Mouse (Mus musculus) forebrain, embryonic 14.5 days (tissue): ENCODE measurements around the gene Ubap2. TPM values are rescaled to one million over a fixed set of nuclear protein-coding genes. Genes with fewer than 3 reads are reported as not detected.

Experiments
- ATAC-seq: fragments of 200-750 bp; cut with Nextera tagmentation; 2 replicates; pipeline ENCODE4 v1.8.0; 2017; ENCODE audit warnings: mild to moderate bottlenecking, moderate library complexity
- DNase-seq: peaks from one replicate; pipeline ENCODE4 v3.0.0-alpha.2; 2015; ENCODE audit warnings: low spot score
- H3K27ac ChIP-seq: fragments of 300-500 bp; sonication (generic); 2 replicates; pipeline ENCODE4 v1.5.1; 2014; ENCODE audit warnings: low read depth, mild to moderate bottlenecking, control low read depth, low read length, moderate library complexity
- H3K27me3 ChIP-seq: fragments of 300-500 bp; sonication (generic); replicated peaks from 2 replicates; pipeline ENCODE4 v1.6.1; 2014; ENCODE audit warnings: low read length, control low read depth, mixed read lengths; ENCODE audit not compliant: control insufficient read depth, insufficient read depth
- H3K36me3 ChIP-seq: fragments of 300-500 bp; sonication (generic); 2 replicates; pipeline ENCODE4 v1.6.1; 2014; ENCODE audit warnings: low read length, control low read depth; ENCODE audit not compliant: control insufficient read depth, insufficient read depth
- H3K4me1 ChIP-seq: fragments of 300-500 bp; sonication (generic); 2 replicates; pipeline ENCODE4 v1.6.1; 2014; ENCODE audit warnings: antibody characterized with exemption, low read length, control low read depth; ENCODE audit not compliant: control insufficient read depth, insufficient read depth
- H3K4me2 ChIP-seq: fragments of 300-500 bp; sonication (generic); 2 replicates; pipeline ENCODE4 v1.6.1; 2014; ENCODE audit warnings: mild to moderate bottlenecking, control low read depth, low read length
- H3K4me3 ChIP-seq: fragments of 300-500 bp; sonication (generic); 2 replicates; pipeline ENCODE4 v1.5.1; 2014; ENCODE audit warnings: low read depth, low read length, control low read depth
- H3K9ac ChIP-seq: fragments of 300-500 bp; sonication (generic); 2 replicates; pipeline ENCODE4 v1.6.1; 2014; ENCODE audit warnings: mild to moderate bottlenecking, low read length, control low read depth, moderate library complexity
- H3K9me3 ChIP-seq: fragments of 300-500 bp; sonication (generic); replicated peaks from 2 replicates; pipeline ENCODE4 v1.6.1; 2016; ENCODE audit warnings: low read length, control low read depth, mixed read lengths; ENCODE audit not compliant: control insufficient read depth
- WGBS: fragments of 180-500 bp; shearing (Covaris S2); extraction: QIAGEN DNeasy Blood & Tissue Kit; methylation state at CpG from one replicate; pipeline ENCODE4 v1.1.7; 2014; 5-methylcytosine and 5-hydroxymethylcytosine counted together
- polyA plus RNA-seq: library from polyadenylated mRNA; unstranded; fragments of >200 nt; fragmentation: Nextera tagmentation; extraction: Ambion mirVana; gene quantifications from 2 replicates; pipeline ENCODE4 v1.2.1, GENCODE M21; 2014

Ubap2 gene
- polyA plus RNA-seq, 1 experiment from 2014 or later = 41.7 TPM

- no peak overlapping the region for H3K9ac ChIP-seq
- no peak for ATAC-seq
- 88% methylated on average over 2 of the region's 2 CpGs for WGBS
- H3K4me3 ChIP-seq = no peak overlapping the region
- H3K36me3 ChIP-seq = peaks cover 41% of the 10 kb centered on the region
- no peak for DNase-seq
- no peaks in the 10 kb centered on the region for H3K4me1 ChIP-seq
- no peaks in the 10 kb centered on the region for H3K9me3 ChIP-seq
- no peaks in the 10 kb centered on the region for H3K27me3 ChIP-seq
- no peak overlapping the region for H3K4me2 ChIP-seq
- H3K27ac ChIP-seq = no peak overlapping the region
These were observed 29.5 kb downstream of the Ubap2 start for GRCm38 (mm10) chr4:41245408-41245807.

GRCm38 (mm10) chr4:41240916-41241315, 34.0 kb downstream of the Ubap2 start:
- DNase-seq (no peak), ATAC-seq (no peak)
- no peak overlapping the region for H3K4me2 ChIP-seq
- no peaks in the 10 kb centered on the region for H3K9me3 ChIP-seq
- no peaks in the 10 kb centered on the region for H3K27me3 ChIP-seq
- H3K4me1 ChIP-seq = no peaks in the 10 kb centered on the region
- 83% methylated on average over 3 of the region's 3 CpGs for WGBS
- no peak overlapping the region for H3K27ac ChIP-seq
- H3K9ac ChIP-seq = no peak overlapping the region
- peaks cover 13% of the 10 kb centered on the region; the same call in 1 of the 2 replicates for H3K36me3 ChIP-seq
- H3K4me3 ChIP-seq = no peak overlapping the region

- ATAC-seq (no peak), DNase-seq (no peak)
- H3K9me3 ChIP-seq = no peaks in the 10 kb centered on the region
- H3K4me2 ChIP-seq = no peak overlapping the region
- H3K9ac ChIP-seq = no peak overlapping the region
- peaks cover 50% of the 10 kb centered on the region for H3K36me3 ChIP-seq
- H3K4me1 ChIP-seq = no peaks in the 10 kb centered on the region
- 94% methylated on average over 5 of the region's 5 CpGs for WGBS
- H3K27ac ChIP-seq = no peak overlapping the region
- no peak overlapping the region for H3K4me3 ChIP-seq
- no peaks in the 10 kb centered on the region for H3K27me3 ChIP-seq
These were observed 39.3 kb downstream of the Ubap2 start for GRCm38 (mm10) chr4:41235621-41236020.

DNA sequence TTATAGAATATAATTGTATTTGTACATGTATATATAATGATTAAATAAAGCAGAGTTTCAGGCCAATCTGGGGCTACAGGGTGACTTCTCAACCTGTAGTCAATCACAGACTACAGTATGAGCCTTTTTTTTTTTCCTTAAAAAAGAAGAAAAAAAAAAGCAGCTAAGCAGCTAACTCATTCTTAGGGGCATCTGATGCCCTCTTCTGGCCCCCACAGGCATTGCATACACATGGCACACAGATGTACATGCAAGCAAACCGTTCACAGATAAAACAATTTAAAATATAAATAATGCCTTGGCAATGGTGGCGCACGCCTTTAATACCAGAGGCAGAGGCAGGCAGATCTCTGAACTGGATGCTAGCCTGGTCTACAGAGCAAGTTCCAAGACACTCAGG, 48.6 kb downstream of the Ubap2 start:
- WGBS = 85% methylated on average over 3 of the region's 3 CpGs
- ATAC-seq = no peak
- H3K36me3 ChIP-seq = peaks cover 86% of the 10 kb centered on the region

DNA sequence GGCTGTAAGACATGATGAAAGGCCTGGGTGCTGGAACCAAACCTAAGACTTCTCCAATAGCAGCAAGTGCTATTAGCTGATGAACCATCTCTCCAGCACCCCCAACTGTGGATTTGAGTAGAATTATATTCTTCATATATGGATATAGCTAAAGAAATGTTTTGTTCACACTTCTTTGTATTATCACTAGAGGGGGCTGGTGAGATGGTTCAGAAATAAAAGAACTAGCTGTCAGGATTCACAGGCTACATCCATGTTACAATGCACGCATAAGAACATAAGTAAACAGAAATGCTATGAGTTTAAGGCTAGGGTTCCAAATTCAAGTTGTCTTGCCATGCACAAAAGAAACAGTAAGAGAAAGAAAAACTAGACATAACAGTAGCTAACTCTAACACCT, 49.5 kb downstream of the Ubap2 start:
- Histone ChIP-seq H3K4me2 (no peak overlapping the region), H3K9me3 (no peaks in the 10 kb centered on the region), H3K27ac (no peak overlapping the region), H3K36me3 (peaks cover 91% of the 10 kb centered on the region), H3K9ac (no peak overlapping the region), H3K27me3 (no peaks in the 10 kb centered on the region), H3K4me3 (no peak overlapping the region), H3K4me1 (no peaks in the 10 kb centered on the region)
- DNase-seq = peak; percentile 61
- no peak for ATAC-seq
- WGBS = 92% methylated on average over 1 of the region's 1 CpGs

More for the DNA sequence above, 48.6 kb downstream of the Ubap2 start:
- Histone ChIP-seq H3K27me3 (no peaks in the 10 kb centered on the region), H3K9ac (no peak overlapping the region), H3K27ac (no peak overlapping the region), H3K9me3 (no peaks in the 10 kb centered on the region), H3K4me1 (no peaks in the 10 kb centered on the region), H3K4me3 (no peak overlapping the region), H3K4me2 (no peak overlapping the region)
- peak; percentile 63 for DNase-seq

- peaks cover 86% of the 10 kb centered on the region for H3K36me3 ChIP-seq
- H3K4me2 ChIP-seq = no peak overlapping the region
- no peaks in the 10 kb centered on the region for H3K4me1 ChIP-seq
- H3K4me3 ChIP-seq = no peak overlapping the region
- 93% methylated on average over 4 of the region's 4 CpGs for WGBS
- no peaks in the 10 kb centered on the region for H3K27me3 ChIP-seq
- H3K9me3 ChIP-seq = no peaks in the 10 kb centered on the region
- no peak overlapping the region for H3K27ac ChIP-seq
- DNase-seq (no peak), ATAC-seq (no peak)
- no peak overlapping the region for H3K9ac ChIP-seq
These were observed 66.9 kb downstream of the Ubap2 start for GRCm38 (mm10) chr4:41208050-41208449.

- H3K4me3 ChIP-seq = no peak overlapping the region
- DNase-seq (no peak), ATAC-seq (no peak)
- WGBS = 96% methylated on average over 8 of the region's 8 CpGs
- H3K4me1 ChIP-seq = no peaks in the 10 kb centered on the region
- no peaks in the 10 kb centered on the region for H3K27me3 ChIP-seq
- no peak overlapping the region for H3K9ac ChIP-seq
- no peak overlapping the region for H3K27ac ChIP-seq
- no peaks in the 10 kb centered on the region for H3K9me3 ChIP-seq
- H3K36me3 ChIP-seq = peaks cover 96% of the 10 kb centered on the region
- H3K4me2 ChIP-seq = no peak overlapping the region
These were observed 69.2 kb downstream of the Ubap2 start for GRCm38 (mm10) chr4:41205751-41206150.

GRCm38 (mm10) chr4:41202135-41202534, 72.8 kb downstream of the Ubap2 start:
- Histone ChIP-seq H3K36me3 (peaks cover 96% of the 10 kb centered on the region), H3K4me2 (no peak overlapping the region), H3K27me3 (no peaks in the 10 kb centered on the region), H3K4me3 (no peak overlapping the region), H3K9me3 (no peaks in the 10 kb centered on the region), H3K27ac (no peak overlapping the region), H3K4me1 (no peaks in the 10 kb centered on the region; the same call in 1 of the 2 replicates), H3K9ac (no peak overlapping the region)
- WGBS = 90% methylated on average over 8 of the region's 8 CpGs
- DNase-seq (no peak), ATAC-seq (no peak)

- no peaks in the 10 kb centered on the region for H3K9me3 ChIP-seq
- H3K4me1 ChIP-seq = no peaks in the 10 kb centered on the region; the same call in 1 of the 2 replicates
- H3K9ac ChIP-seq = no peak overlapping the region
- ATAC-seq (peak; percentile 80), DNase-seq (peak; percentile 80)
- no peaks in the 10 kb centered on the region for H3K27me3 ChIP-seq
- H3K4me2 ChIP-seq = no peak overlapping the region
- peaks cover 99% of the 10 kb centered on the region for H3K36me3 ChIP-seq
- WGBS = 60% methylated on average over 3 of the region's 3 CpGs
- peak overlapping the region; percentile 83 for H3K27ac ChIP-seq
- H3K4me3 ChIP-seq = no peak overlapping the region
These were observed 77.9 kb downstream of the Ubap2 start for GRCm38 (mm10) chr4:41196861-41197610.
